Mouse (Mus musculus): Measurements from ENCODE around the gene Hsp90ab1.

The Hsp90ab1 gene

GRCm38 (mm10) chr17:45581567-45581983, 8.5 kb upstream of the Hsp90ab1 start:
- in situ Hi-C loops (cut with MboI; ENCODE audit: low sequenced_read_pairs): no loop called here

GRCm38 (mm10) chr17:45580958-45581477, 7.9 kb upstream of the Hsp90ab1 start:
- in situ Hi-C loops (cut with MboI; ENCODE audit: low sequenced_read_pairs): no loop called here

- in situ Hi-C loops (cut with MboI; ENCODE audit: low sequenced_read_pairs): no loop called here
These were observed 6.5 kb upstream of the Hsp90ab1 start for GRCm38 (mm10) chr17:45579554-45579953.

GRCm38 (mm10) chr17:45578843-45579242, 5.8 kb upstream of the Hsp90ab1 start:
- in situ Hi-C loops (cut with MboI; ENCODE audit: low sequenced_read_pairs): no loop called here

GRCm38 (mm10) chr17:45578242-45578641, 5.2 kb upstream of the Hsp90ab1 start:
- in situ Hi-C loops (cut with MboI; ENCODE audit: low sequenced_read_pairs): no loop called here

GRCm38 (mm10) chr17:45575123-45575897, 2.2 kb upstream of the Hsp90ab1 start:
- in situ Hi-C loops (cut with MboI; ENCODE audit: low sequenced_read_pairs): no loop called here

- in situ Hi-C loops (cut with MboI; ENCODE audit: low sequenced_read_pairs): no loop called here
These were observed 1.2 kb upstream of the Hsp90ab1 start for GRCm38 (mm10) chr17:45574129-45574761.

GRCm38 (mm10) chr17:45573780-45574123, 681 bp upstream of the Hsp90ab1 start:
- in situ Hi-C loops (cut with MboI; ENCODE audit: low sequenced_read_pairs): no loop called here

GRCm38 (mm10) chr17:45572103-45573086, 676 bp downstream of the Hsp90ab1 start:
- in situ Hi-C loops (cut with MboI; ENCODE audit: low sequenced_read_pairs): no loop called here

- in situ Hi-C loops (cut with MboI; ENCODE audit: low sequenced_read_pairs): no loop called here
These were observed 3.1 kb downstream of the Hsp90ab1 start for GRCm38 (mm10) chr17:45569999-45570398.

GRCm38 (mm10) chr17:45568990-45569389, 4.1 kb downstream of the Hsp90ab1 start:
- in situ Hi-C loops (cut with MboI; ENCODE audit: low sequenced_read_pairs): no loop called here

GRCm38 (mm10) chr17:45567162-45567601, 5.9 kb downstream of the Hsp90ab1 start:
- in situ Hi-C loops (cut with MboI; ENCODE audit: low sequenced_read_pairs): no loop called here

GRCm38 (mm10) chr17:45566360-45567161, 6.5 kb downstream of the Hsp90ab1 start:
- in situ Hi-C loops (cut with MboI; ENCODE audit: low sequenced_read_pairs): no loop called here

GRCm38 (mm10) chr17:45566031-45566359, 7.1 kb downstream of the Hsp90ab1 start:
- in situ Hi-C loops (cut with MboI; ENCODE audit: low sequenced_read_pairs): no loop called here

- in situ Hi-C loops (cut with MboI; ENCODE audit: low sequenced_read_pairs): no loop called here
These were observed 8.0 kb downstream of the Hsp90ab1 start for GRCm38 (mm10) chr17:45565103-45565502.

- in situ Hi-C loops (cut with MboI; ENCODE audit: low sequenced_read_pairs): no loop called here
These were observed 8.5 kb downstream of the Hsp90ab1 start for GRCm38 (mm10) chr17:45564531-45565084.

- in situ Hi-C loops (cut with MboI; ENCODE audit: low sequenced_read_pairs): no loop called here
These were observed 9.2 kb downstream of the Hsp90ab1 start, which contains the start of gene Slc35b2 for GRCm38 (mm10) chr17:45563655-45564530. Gene Slc35b2 (plus strand): TSS chr17:45563874.

- in situ Hi-C loops (cut with MboI; ENCODE audit: low sequenced_read_pairs): no loop called here
These were observed 9.9 kb downstream of the Hsp90ab1 start for GRCm38 (mm10) chr17:45563216-45563615.

Data from CH12F3 (cell line).